Mouse (Mus musculus) adrenal gland, postnatal 10 days (tissue): ENCODE results near the gene Prn. TPM values are rescaled to one million over a fixed set of nuclear protein-coding genes. Genes with fewer than 3 reads are reported as not detected.
A peak's percentile ranks its signal among the peaks of the same experiment; 100 is the strongest.

Experiments used
- DNase-seq: peaks from one replicate; pipeline ENCODE4 v3.0.0; 2021; ENCODE audit warnings: mixed read lengths
- total RNA-seq, 2 experiments: library from RNA; stranded (reverse); gene quantifications; 2 replicates each; pipeline ENCODE4 v1.2.3; 2021

The Prn gene
- total RNA-seq, 2 experiments from 2014 or later = not detected

GRCm38 (mm10) chr2:131906846-131907245 lies 2.9 kb upstream of the Prn start:
- DNase-seq = peak; percentile 79

GRCm38 (mm10) chr2:131907311-131907710 lies 2.4 kb upstream of the Prn start:
- DNase-seq = no peak

GRCm38 (mm10) chr2:131908351-131908861 lies 1.4 kb upstream of the Prn start:
- peak; percentile 16 for DNase-seq

- DNase-seq = no peak
Measured at GRCm38 (mm10) chr2:131908906-131909305, 851 bp upstream of the Prn start.

- no peak for DNase-seq
Measured at GRCm38 (mm10) chr2:131910847-131911246, 1.1 kb downstream of the Prn start.

GRCm38 (mm10) chr2:131911341-131911740 lies 1.6 kb downstream of the Prn start:
- DNase-seq = no peak

- no peak for DNase-seq
Measured at GRCm38 (mm10) chr2:131912526-131913258, 2.9 kb downstream of the Prn start.

GRCm38 (mm10) chr2:131932275-131932902 lies 22.6 kb downstream of the Prn start:
- no peak for DNase-seq

- DNase-seq = no peak
Measured at GRCm38 (mm10) chr2:131933013-131933412, 23.3 kb downstream of the Prn start.

GRCm38 (mm10) chr2:131933598-131933997 lies 23.8 kb downstream of the Prn start:
- DNase-seq = no peak

- DNase-seq = no peak
Measured at GRCm38 (mm10) chr2:131934243-131934642, 24.5 kb downstream of the Prn start.

- DNase-seq = peak; percentile 52
Measured at GRCm38 (mm10) chr2:131935390-131936105, 25.8 kb downstream of the Prn start.

- DNase-seq = no peak
Measured at GRCm38 (mm10) chr2:131936410-131936809, 26.7 kb downstream of the Prn start.

GRCm38 (mm10) chr2:131939404-131940111 lies 29.8 kb downstream of the Prn start:
- peak; percentile 74 for DNase-seq

GRCm38 (mm10) chr2:131940506-131940905 lies 30.7 kb downstream of the Prn start:
- DNase-seq = no peak

- no peak for DNase-seq
Measured at GRCm38 (mm10) chr2:131941501-131941900, 31.7 kb downstream of the Prn start.

- no peak for DNase-seq
Measured at GRCm38 (mm10) chr2:131944370-131944769, 34.6 kb downstream of the Prn start.

- peak; percentile 0 for DNase-seq
Measured at GRCm38 (mm10) chr2:131945225-131945624, 35.5 kb downstream of the Prn start.

GRCm38 (mm10) chr2:131945765-131946164 lies 36.0 kb downstream of the Prn start:
- no peak for DNase-seq

- peak; percentile 2 for DNase-seq
Measured at GRCm38 (mm10) chr2:131946351-131946750, 36.6 kb downstream of the Prn start.

- peak; percentile 0 for DNase-seq
Measured at GRCm38 (mm10) chr2:131948156-131948555, 38.4 kb downstream of the Prn start.

GRCm38 (mm10) chr2:131948916-131949639 lies 39.3 kb downstream of the Prn start:
- DNase-seq = peak; percentile 1
